Mouse (Mus musculus) stomach, postnatal 0 days (tissue): ENCODE data around the gene Mbnl1.

Source experiments
- CTCF ChIP-seq: IDR thresholded peaks from 2 replicates; pipeline ENCODE4 v1.5.1; 2016; ENCODE audit warnings: antibody characterized with exemption, low read depth, mild to moderate bottlenecking, moderate library complexity
- EP300 ChIP-seq: optimal IDR thresholded peaks from 2 replicates; pipeline ENCODE3; 2016; ENCODE audit warnings: antibody characterized with exemption

- no peak for TF ChIP-seq CTCF
- no peak for TF ChIP-seq EP300
Measured at GRCm38 (mm10) chr3:60524127-60524526, 51.5 kb downstream of the Mbnl1 start.
